Mouse (Mus musculus) bone marrow, adult 2 months (tissue): ENCODE results near the gene Vmn1r197.
"Not testable (repeated sequence)": the region's sequence is repeated elsewhere in the genome, so short reads cannot be mapped to it uniquely, and the experiment has no call there.

Source experiments
- CTCF ChIP-seq: fragments of 200-500 bp; IDR thresholded peaks from 2 replicates; pipeline ENCODE4 v1.5.1; 2011; ENCODE audit warnings: low read length, control low read depth; ENCODE audit not compliant: control insufficient read depth, insufficient read depth
- POLR2A ChIP-seq: fragments of 200-500 bp; IDR thresholded peaks from 2 replicates; pipeline ENCODE4 v1.6.1; 2011; ENCODE audit warnings: low read depth, mild to moderate bottlenecking, control low read depth, low read length, borderline replicate concordance; ENCODE audit not compliant: control insufficient read depth

DNA sequence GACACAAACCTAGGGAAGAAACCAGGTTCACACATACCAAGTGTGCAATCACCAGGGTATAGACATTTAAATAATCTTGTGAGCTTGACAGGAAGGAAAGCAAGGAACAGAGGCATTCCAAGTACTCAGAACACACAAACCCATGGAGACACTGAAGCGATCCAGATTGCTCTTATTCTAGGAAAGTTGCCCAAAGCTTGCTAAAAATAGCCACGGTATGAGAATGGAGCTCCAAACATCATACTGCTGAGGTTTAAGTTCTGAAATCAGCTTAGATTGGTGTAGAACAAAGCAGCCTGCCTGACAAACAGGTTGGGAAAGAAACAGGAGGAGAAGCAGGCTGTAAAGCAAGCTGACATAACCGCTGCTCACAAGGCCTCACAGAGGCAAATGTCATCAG lies 56.7 kb downstream of the Vmn1r197 start:
- not testable (repeated sequence) for TF ChIP-seq CTCF, POLR2A
